Mouse (Mus musculus): ENCODE results near the gene Adcy6. TPM values are rescaled to one million over a fixed set of nuclear protein-coding genes. Genes with fewer than 3 reads are reported as not detected.
"Not testable (repeated sequence)": the region's sequence is repeated elsewhere in the genome, so short reads cannot be mapped to it uniquely, and the experiment has no call there.

The Adcy6 gene
- polyA plus RNA-seq, 1 experiment = 50.2 TPM

GRCm38 (mm10) chr15:98600036-98600709 lies 9.7 kb downstream of the Adcy6 start:
- DNase-seq (ENCODE audit: low read depth) = no peak
- TF ChIP-seq POLR2A (IDR thresholded peaks at IDR 0.05; ENCODE audit: borderline replicate concordance, extremely low read depth, insufficient read depth, insufficient read length, poor library complexity, severe bottlenecking) = no peak
- no peak for TF ChIP-seq CTCF (IDR thresholded peaks at IDR 0.05; ENCODE audit: borderline replicate concordance, extremely low read depth, insufficient read depth, insufficient read length)

- TF ChIP-seq POLR2A (IDR thresholded peaks at IDR 0.05; ENCODE audit: borderline replicate concordance, extremely low read depth, insufficient read depth, insufficient read length, poor library complexity, severe bottlenecking) (no peak), CTCF (IDR thresholded peaks at IDR 0.05; ENCODE audit: borderline replicate concordance, extremely low read depth, insufficient read depth, insufficient read length) (no peak)
- DNase-seq (ENCODE audit: low read depth) = no peak
Measured at GRCm38 (mm10) chr15:98596609-98597008, 13.3 kb downstream of the Adcy6 start.

- TF ChIP-seq CTCF (IDR thresholded peaks at IDR 0.05; ENCODE audit: borderline replicate concordance, extremely low read depth, insufficient read depth, insufficient read length) = no peak
- TF ChIP-seq POLR2A (IDR thresholded peaks at IDR 0.05; ENCODE audit: borderline replicate concordance, extremely low read depth, insufficient read depth, insufficient read length, poor library complexity, severe bottlenecking) = no peak
- no peak for DNase-seq (ENCODE audit: low read depth)
Measured at GRCm38 (mm10) chr15:98595049-98595448, 14.8 kb downstream of the Adcy6 start.

GRCm38 (mm10) chr15:98594193-98594592 lies 15.7 kb downstream of the Adcy6 start:
- DNase-seq (ENCODE audit: low read depth) = no peak
- no peak for TF ChIP-seq CTCF (IDR thresholded peaks at IDR 0.05; ENCODE audit: borderline replicate concordance, extremely low read depth, insufficient read depth, insufficient read length)
- no peak for TF ChIP-seq POLR2A (IDR thresholded peaks at IDR 0.05; ENCODE audit: borderline replicate concordance, extremely low read depth, insufficient read depth, insufficient read length, poor library complexity, severe bottlenecking)

- TF ChIP-seq CTCF (IDR thresholded peaks at IDR 0.05; ENCODE audit: borderline replicate concordance, extremely low read depth, insufficient read depth, insufficient read length) (no peak), POLR2A (IDR thresholded peaks at IDR 0.05; ENCODE audit: borderline replicate concordance, extremely low read depth, insufficient read depth, insufficient read length, poor library complexity, severe bottlenecking) (no peak)
- DNase-seq (ENCODE audit: low read depth) = no peak
Measured at GRCm38 (mm10) chr15:98591396-98591795, 18.5 kb downstream of the Adcy6 start.

GRCm38 (mm10) chr15:98589640-98590336 lies 20.1 kb downstream of the Adcy6 start:
- DNase-seq (ENCODE audit: low read depth) = no peak
- TF ChIP-seq POLR2A (IDR thresholded peaks at IDR 0.05; ENCODE audit: borderline replicate concordance, extremely low read depth, insufficient read depth, insufficient read length, poor library complexity, severe bottlenecking) (no peak), CTCF (IDR thresholded peaks at IDR 0.05; ENCODE audit: borderline replicate concordance, extremely low read depth, insufficient read depth, insufficient read length) (no peak)

- no peak for DNase-seq (ENCODE audit: low read depth)
- TF ChIP-seq CTCF (IDR thresholded peaks at IDR 0.05; ENCODE audit: borderline replicate concordance, extremely low read depth, insufficient read depth, insufficient read length) (no peak), POLR2A (IDR thresholded peaks at IDR 0.05; ENCODE audit: borderline replicate concordance, extremely low read depth, insufficient read depth, insufficient read length, poor library complexity, severe bottlenecking) (no peak)
Measured at GRCm38 (mm10) chr15:98587751-98588150, 22.1 kb downstream of the Adcy6 start.

GRCm38 (mm10) chr15:98586141-98586540 lies 23.7 kb downstream of the Adcy6 start:
- not testable (repeated sequence) for DNase-seq (ENCODE audit: low read depth)

- no peak for TF ChIP-seq POLR2A (IDR thresholded peaks at IDR 0.05; ENCODE audit: borderline replicate concordance, extremely low read depth, insufficient read depth, insufficient read length, poor library complexity, severe bottlenecking)
- TF ChIP-seq CTCF (IDR thresholded peaks at IDR 0.05; ENCODE audit: borderline replicate concordance, extremely low read depth, insufficient read depth, insufficient read length) = no peak
Measured at GRCm38 (mm10) chr15:98585421-98585820, 24.5 kb downstream of the Adcy6 start.

GRCm38 (mm10) chr15:98582996-98583395 lies 26.9 kb downstream of the Adcy6 start:
- no peak for DNase-seq (ENCODE audit: low read depth)
- TF ChIP-seq CTCF (IDR thresholded peaks at IDR 0.05; ENCODE audit: borderline replicate concordance, extremely low read depth, insufficient read depth, insufficient read length) (no peak), POLR2A (IDR thresholded peaks at IDR 0.05; ENCODE audit: borderline replicate concordance, extremely low read depth, insufficient read depth, insufficient read length, poor library complexity, severe bottlenecking) (no peak)

More at GRCm38 (mm10) chr15:98585421-98585820, 24.5 kb downstream of the Adcy6 start:
- DNase-seq (ENCODE audit: low read depth) = no peak

GRCm38 (mm10) chr15:98582410-98582809 lies 27.5 kb downstream of the Adcy6 start:
- DNase-seq (ENCODE audit: low read depth) = peak; percentile 54
- TF ChIP-seq POLR2A (IDR thresholded peaks at IDR 0.05; ENCODE audit: borderline replicate concordance, extremely low read depth, insufficient read depth, insufficient read length, poor library complexity, severe bottlenecking) (no peak), CTCF (IDR thresholded peaks at IDR 0.05; ENCODE audit: borderline replicate concordance, extremely low read depth, insufficient read depth, insufficient read length) (no peak)
